Mouse (Mus musculus): ENCODE measurements around the gene Srsf7.
A peak's percentile ranks its signal among the peaks of the same experiment; 100 is the strongest.
"Not testable (repeated sequence)": the region's sequence is repeated elsewhere in the genome, so short reads cannot be mapped to it uniquely, and the experiment has no call there.

The Srsf7 gene

DNA sequence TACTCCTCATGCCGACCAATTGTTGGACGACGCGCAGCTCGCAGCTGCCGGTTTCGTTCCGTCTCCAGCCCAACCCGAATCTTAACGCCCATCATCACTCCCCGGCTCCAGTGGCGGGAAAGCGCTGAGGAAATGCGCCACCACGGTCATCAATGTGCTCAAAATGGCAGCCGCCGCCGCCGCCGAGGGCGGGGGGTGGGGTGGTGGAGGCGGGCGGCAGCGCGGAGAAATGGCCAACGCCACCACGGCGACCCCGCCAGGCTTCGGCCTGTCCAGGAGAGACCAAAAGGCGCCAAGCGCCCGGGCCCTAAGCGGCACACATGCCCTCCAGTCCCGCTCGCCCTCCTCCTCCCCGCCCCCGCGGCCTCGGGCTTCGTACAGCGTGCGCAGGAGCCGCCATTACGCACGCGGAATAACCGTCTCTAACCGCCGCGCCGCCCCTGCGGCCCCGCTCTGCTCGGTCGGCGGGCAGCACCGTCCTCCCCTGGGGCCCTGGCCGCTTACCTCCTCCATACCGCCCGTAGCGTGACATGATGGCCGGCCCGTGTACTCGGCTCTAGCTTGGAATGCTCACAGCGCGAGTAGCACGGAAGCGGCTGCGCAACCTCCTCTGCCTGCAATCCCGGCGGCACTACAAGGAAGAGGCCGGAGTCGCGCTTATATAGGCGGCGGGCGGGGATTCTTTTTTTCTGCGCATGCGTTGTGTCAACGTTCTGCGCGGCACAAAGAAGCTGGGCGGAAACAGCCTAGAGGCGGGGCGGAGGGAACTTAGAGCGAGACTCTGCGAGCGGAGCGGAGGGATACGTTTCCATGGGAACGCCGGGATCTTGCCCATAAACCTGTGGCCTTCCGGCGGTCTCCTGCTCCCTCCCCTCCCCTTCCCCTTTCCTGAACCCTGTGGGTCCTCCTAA lies at the start of gene Srsf7, which contains the start of gene Ttc39d:
Gene Srsf7, minus strand, starts transcription at position 637 of the 911 bp plus-strand sequence.
Gene Ttc39d, plus strand, starts transcription at position 790 of the 911 bp plus-strand sequence.
- peak; percentile 97 for DNase-seq (ENCODE audit: low read depth, low spot score)

DNA sequence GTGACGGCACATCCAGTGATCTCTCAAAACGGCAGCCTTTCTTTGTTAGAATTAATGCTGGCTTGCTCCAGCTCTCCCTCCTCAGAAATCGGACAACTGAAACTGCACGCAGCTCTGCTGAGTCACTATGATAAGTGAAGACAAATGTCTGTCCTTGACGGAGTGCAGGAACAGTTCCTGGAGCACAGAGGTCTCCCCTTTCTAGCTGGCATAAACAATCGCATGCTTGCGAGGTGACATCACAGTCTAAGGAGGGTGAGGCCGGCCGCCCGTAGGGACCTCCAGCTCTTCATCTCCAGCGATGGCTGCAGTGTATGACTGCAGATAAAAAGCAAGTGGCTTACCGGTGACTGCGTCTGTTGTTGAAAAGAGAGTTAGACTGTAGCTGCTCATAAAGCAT lies 48.1 kb upstream of the Srsf7 start:
- no peak for DNase-seq (ENCODE audit: low read depth, low spot score)

DNA sequence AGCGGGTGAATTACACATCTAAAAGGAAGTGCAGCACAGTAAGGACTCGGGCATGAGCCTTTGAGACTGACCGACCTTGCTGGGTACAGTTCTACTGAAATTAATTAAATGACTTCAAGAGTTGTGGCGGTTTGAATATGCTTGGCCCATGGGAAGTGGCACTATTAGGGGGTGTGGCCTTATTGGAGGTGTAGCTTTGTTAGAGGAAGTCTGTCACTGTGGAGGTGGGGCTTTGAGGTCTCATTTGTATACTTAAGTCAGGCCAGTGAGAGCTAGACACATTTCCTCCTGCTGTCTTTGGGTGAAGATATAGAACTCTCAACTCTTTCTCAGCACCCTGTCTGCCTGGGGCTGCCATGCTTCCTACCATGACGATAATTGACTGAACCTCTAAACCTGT lies 47.3 kb upstream of the Srsf7 start:
- DNase-seq (ENCODE audit: low read depth, low spot score), result no peak

DNA sequence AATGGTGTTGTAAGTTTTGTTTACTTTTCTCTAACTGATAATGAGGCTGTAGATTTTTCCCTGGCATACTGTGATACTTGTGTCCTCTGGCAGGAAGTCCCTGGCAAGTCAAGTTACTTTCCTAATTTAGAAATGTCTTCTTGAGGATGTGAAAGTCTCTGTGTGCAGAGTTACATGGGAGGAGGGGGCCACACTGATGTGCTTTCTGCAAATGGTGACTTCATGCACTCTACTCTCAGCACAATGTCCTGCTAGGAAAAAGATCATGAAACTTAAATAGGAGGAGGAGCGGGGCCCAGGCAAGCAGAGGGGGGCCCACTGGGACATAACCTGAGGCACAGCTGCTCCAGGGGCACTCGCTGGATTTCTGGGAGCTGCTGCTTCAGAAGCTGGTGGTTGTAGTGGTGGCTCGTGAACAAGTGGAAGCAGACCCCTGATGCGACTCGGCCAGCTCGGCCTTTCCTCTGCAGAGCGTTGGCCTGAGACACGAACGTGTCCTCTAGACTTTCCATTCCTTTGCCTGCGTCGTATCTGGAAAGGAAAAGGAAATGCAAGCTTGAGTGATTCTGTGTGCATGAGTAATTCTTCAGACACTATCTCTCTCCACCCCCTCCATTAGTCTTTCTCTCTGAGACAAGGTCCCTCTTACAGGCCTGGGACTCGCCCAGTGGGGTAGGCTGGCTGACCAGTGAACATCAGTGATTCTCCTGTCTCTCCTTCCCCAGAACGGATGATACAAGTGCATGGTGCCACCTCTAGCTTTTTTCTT lies 45.8 kb upstream of the Srsf7 start:
- no peak for DNase-seq (ENCODE audit: low read depth, low spot score)

DNA sequence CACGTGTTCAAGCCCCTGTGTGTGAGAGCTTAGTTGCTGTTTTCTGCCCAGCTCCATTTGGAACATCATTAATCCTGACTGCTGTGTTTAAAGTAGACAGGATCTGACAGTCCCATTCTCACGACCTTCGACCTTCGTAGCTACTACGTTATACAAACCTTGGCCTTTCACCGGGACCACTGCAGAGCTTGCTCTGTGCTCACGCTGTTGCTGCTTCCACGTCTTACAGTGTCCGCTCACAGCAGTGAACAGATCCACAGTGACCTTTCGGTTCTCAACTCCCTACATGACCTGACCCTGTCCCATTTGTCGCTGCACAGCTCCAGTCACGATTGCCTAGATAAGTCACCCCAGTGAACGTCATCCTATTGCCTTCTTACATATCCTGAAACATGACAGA lies 36.0 kb upstream of the Srsf7 start:
- no peak for DNase-seq (ENCODE audit: low read depth, low spot score)

DNA sequence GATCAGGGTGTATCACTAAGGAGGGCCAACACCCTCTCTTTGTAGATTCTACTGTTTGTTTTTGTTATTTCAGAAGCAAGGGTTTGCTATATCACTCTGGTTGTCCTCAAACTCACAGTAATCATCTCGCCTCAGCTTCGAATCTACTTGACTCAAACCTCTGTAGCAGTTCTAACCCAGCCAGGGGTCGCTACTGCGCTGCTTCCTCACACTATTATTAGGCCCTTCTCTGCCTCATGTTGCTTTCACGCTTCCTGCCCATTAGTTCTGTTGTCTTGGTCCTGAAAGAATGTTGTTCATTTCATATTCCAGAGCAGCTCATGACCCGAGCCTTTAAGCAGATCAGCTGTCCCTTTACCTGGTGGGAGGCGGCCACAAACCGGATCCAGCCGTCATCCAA lies 34.5 kb upstream of the Srsf7 start:
- DNase-seq (ENCODE audit: low read depth, low spot score), result no peak

DNA sequence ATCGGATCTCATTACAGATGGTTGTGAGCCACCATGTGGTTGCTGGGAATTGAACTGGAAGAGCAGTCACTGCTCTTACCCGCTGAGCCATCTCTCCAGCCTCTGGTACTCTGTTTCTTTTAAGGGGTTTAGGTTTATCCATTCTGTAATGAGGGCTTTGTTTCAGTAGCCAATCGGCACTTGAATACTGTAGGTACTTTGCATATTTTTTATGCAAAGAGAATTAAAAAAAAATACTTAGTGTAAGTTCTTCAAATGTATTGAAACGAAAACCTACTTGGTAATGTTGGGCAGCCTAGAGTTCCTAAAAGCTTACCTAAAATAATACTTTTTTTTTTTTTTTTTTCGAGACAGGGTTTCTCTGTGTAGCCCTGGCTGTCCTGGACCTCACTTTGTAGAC lies 30.4 kb upstream of the Srsf7 start:
- no peak for DNase-seq (ENCODE audit: low read depth, low spot score)

DNA sequence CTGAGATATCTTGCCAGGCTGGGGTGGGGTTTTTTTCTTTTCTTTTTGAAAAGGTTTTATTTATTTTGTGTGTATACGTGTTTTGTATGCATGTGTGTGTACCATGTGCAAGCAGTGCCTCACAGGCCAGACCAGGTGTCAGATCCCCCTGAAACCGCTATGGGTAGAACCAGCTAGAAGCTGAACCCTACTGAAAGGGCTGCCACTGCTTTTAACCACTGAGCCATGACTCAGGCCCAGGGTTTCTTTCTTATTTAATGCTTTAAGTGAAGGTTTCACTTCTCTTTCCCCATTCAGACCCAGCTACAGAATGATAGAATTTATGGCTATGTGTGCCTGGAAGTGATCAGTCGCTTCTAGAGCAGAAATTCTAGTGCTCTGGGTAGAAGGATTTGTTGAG lies 29.7 kb upstream of the Srsf7 start:
- no peak for DNase-seq (ENCODE audit: low read depth, low spot score)

DNA sequence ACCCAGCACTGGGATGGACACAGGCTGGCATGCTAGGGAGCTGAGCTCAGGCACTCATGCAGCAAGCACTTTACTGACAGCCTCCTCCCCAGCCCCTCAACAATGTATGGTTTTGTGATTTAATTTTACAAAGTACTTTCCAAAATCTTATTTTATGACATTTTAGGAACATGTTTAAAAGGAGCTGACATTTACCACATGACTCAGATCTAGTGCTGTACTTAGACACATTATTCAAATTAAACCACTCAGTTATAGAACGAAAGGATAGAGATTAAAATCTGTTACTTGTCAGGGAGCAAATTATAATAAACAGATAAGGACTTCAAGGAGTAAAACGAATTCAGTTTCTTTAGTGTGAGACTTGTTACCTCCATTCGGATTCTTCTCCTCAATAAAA lies 28.4 kb upstream of the Srsf7 start:
- DNase-seq (ENCODE audit: low read depth, low spot score), result no peak

DNA sequence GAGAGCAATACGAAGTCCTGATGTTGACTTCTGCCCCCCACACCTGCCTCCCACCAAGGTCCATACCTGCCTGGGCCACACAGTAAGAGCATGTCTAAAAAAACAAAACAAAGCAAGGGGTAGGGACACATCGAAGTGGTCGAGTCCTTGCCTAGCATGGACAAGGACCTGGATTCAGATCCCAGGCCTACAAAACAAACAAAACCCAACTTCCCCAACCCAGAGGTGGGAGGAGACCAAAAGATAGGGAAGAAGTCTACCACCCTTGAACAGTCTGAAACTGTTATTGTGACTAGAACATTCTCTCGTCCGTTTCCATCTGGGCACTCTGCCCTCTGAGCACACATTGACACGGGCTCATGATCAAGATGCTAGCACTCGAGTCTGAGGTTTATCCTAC lies 27.3 kb upstream of the Srsf7 start:
- no peak for DNase-seq (ENCODE audit: low read depth, low spot score)

DNA sequence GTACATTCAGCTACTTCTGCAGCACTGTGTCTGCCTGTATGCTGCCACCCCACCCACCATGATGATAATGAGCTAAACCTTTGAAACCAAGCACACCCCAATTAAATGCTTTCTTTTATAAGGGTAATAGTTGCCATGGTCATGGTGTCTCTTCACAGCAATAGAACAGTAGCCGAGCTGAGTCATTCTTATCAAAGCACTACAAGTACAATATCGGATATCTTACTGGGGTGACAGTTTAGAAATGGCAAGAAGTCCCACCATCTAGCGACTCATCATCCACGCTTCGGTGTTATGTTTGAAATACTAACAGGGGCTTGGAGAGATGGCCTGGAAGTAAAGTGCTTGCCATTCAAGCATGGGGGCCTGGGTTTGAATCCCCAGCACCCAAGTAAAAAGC lies 26.7 kb upstream of the Srsf7 start:
- DNase-seq (ENCODE audit: low read depth, low spot score), result no peak

DNA sequence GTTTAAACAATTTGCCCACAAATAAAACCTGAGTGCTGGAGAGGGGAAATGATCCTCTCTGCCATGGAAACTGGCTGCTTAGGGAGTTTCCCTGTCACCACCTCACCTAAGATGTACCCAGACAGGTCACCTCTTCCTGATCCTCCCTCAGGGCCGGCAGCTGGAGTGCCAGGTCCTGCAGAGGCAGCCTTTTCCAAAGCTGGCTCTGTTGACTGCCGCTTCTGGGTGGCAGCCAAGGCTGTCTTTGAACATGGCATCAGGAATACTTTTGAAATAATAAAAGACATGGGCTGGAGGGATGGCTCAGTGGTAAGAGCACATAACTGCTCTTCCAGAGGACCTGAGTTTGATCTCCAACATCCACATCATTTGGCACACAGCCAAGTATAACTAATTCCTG lies 22.3 kb upstream of the Srsf7 start:
- no peak for DNase-seq (ENCODE audit: low read depth, low spot score)

DNA sequence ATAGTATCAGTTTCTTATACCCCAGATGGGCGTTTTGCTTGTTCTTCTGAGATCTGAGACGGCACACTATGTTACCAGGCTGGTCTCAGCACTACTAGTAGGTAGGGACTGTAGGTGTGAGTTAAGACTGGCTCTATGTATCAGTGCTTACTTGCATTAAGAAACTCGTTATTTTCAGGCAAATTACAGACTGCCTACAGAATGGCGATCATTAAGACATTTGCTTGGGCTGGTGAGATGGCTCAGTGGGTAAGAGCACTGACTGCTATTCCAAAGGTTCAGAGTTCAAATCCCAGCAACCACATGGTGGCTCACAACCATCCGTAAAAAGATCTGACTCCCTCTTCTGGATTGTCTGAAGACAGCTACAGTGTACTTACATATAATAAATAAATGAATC lies 18.0 kb upstream of the Srsf7 start:
- DNase-seq (ENCODE audit: low read depth, low spot score), result not testable (repeated sequence)

DNA sequence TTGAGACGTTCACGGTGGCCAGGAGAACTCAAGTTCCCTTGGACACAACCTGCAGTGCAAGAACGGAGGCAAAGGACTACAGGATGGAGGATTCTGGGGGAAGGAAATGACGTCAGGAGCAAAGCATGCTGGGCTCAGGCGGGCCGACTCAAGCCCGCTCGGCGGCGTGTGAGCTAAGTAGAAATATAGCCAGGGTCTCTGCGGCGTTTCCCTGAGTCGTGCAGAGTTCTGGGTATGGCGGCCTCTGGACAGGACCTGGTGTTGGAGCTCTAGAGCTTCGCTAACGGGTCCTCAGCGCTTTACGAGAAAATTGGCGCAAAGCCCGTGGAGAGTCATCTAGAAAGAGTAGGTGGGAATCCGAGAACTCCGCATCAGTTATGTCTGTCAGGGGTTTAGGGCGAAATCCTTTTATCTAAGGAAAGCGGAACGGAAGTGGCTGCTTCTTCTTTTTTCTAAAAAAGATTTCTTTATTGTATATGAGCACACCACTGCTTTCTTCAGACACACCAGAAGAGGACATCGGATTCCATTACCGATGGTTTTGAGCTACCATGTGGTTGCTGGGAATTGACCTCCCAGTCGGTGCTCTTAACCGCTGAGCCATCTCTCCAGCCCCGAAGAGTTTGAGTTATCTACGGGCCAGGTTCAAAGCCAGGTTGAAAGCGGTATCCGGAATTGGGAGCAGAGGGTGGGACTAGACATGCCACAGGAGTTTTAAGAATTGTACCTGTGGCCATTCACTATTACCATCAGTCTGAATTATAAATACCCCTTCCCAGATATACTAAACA lies 17.4 kb upstream of the Srsf7 start, which contains the start of gene Gemin6:
Gene Gemin6, plus strand, starts transcription at position 116 of the 791 bp plus-strand sequence.
- peak; percentile 89 for DNase-seq (ENCODE audit: low read depth, low spot score)

DNA sequence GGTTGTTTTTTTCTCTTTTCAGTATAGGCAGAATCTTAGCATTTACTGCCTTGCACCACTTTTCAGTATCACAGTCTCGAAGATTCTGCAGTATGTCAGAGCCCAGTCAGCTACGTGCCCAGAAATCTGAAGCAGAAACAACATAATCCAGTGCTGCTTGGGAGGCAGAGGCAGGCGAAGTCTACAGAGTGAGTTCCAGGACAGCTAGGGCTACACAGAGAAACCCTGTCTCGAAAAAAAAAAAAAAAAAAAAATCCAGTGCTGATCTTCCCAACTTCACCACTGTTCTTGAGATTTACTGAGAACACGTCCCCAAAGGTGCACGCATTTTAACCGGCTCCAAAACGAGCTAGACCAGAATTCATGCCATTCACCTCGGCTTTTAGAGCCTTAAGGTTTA lies 16.7 kb upstream of the Srsf7 start:
- DNase-seq (ENCODE audit: low read depth, low spot score), result no peak

DNA sequence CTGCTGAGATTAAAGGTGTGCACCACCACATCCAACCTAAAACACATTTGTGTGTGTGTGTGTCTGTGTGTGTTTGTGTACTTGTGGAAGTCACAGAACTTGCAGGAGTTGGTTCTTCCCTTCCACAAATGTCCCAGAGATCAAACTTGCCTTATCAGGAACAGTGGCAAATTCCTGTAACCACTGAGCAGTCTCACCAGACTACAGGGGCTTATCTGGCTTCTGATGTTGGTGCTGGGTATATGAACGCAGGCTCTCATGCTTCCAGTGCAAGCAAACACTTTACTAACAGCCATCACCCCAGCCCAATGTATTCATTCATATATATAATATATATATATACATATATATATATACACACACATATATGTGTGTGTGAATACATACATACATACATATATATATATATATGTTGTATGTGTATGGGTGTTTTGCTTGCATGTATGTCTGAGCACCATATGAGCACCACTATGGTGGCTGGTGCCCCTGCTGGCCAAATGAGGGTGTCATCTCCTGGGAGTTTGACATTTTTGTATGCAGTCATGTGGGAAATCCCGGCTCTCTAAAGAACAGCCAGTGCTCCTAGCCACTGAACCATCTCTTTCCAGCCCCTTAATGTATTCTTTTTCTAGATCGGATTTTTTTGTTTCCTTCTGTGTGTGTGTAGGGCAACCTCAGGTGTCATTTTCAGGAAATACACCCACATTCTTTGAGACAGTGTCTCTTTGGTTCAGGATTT lies 15.0 kb upstream of the Srsf7 start:
- peak; percentile 65 for DNase-seq (ENCODE audit: low read depth, low spot score)

DNA sequence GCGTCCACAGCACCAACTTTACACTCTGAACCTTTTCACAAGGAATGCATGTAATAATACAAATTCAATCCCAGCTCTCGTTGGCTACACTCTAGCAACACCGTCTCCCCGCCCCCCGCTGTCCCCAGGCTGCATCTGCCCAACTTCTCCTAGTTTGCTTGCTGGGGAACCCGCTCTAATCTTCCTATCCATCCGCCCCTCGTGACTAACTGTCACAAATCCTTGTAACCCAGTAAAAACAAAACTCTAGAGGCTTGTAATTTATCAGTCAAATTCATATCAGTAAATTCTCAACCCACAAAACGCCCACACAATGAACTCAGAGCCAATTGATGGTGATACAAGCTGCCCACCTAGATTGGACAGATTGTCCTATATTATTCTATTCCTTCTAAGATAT lies 14.1 kb upstream of the Srsf7 start:
- DNase-seq (ENCODE audit: low read depth, low spot score), result peak; percentile 58

DNA sequence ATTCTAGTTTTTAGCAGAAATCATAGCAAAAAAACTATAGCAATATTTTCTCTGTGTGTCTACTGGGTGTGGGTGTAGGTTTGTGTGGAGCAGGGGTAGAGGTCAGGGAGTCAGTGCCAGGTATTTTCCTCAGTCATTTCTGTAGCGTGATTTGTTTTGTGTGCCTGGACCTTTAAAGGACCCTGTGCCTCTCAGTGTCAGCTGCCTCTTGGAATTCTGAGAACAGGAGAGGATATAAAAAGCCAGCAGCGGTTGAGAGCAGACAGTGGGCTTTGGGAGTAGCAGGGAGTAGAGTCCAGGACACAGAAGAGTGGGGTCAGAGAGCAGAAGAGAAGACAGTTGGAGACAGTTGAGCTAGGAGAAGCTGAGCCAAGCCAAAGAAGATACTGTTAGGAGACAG lies 13.0 kb upstream of the Srsf7 start:
- no peak for DNase-seq (ENCODE audit: low read depth, low spot score)

DNA sequence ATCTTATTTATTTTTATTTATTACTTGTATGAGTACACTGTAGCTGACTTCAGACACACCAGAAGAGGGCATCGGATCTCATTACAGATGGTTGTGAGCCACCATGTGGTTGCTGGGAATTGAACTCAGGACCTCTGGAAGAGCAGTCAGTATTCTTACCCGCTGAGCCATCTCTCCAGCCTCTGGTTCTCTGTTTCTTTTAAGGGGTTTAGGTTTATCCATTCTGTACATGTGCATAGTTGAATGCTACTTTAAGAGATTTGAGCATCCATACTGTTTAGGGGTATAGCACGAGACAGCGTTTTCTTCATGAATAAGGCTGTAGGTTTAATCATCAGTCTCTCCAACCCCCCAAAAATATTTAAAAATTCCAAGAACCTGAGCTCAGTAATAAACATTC lies 6.9 kb upstream of the Srsf7 start:
- DNase-seq (ENCODE audit: low read depth, low spot score), result not testable (repeated sequence)

DNA sequence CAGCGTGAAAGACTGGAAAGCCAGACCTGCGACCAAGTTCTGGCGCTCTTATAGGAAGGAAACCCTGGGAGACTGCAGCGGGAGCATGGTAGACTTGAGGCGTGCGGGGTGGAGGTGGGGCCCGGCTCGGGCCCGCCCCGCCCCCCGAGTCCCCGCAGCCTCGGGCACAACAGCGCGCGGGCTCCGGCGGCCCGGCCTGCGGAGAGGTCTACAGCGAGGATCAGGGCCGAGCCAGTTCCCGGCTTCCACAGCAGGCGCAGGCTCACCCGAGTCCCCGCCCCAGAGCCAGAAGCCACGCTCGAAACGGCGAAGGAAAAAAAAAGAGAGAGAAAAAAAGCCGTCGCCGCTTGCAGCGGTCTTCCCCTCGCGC lies 821 bp downstream of the Srsf7 start:
- DNase-seq (ENCODE audit: low read depth, low spot score), result no peak

DNA sequence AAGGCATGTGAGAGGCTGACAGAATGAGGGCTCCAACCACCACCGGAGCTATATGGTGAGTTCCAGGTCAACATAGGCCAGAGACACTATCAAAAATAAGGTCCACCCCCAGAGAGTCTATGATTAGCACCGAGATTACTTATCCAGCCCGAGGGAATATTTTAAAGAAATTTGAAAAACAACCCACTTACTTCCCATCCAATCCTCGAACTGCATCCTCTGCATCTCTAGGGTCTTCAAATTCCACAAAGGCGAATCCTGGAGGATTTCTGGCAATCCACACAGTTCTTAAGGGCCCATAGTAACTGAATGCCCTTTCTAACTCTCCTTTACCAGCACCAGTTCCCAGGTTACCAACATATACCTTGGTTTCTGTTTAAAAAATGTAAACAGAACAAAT lies 1.4 kb downstream of the Srsf7 start:
- DNase-seq (ENCODE audit: low read depth, low spot score), result no peak

Data from CD4-positive helper T cell, adult 2 months (primary cell).